Mouse (Mus musculus) gastrocnemius, adult 18-20 months (tissue): ENCODE data around the gene Trpc7. TPM values are rescaled to one million over a fixed set of nuclear protein-coding genes. Genes with fewer than 3 reads are reported as not detected.

Source experiments
- DNase-seq: peaks from one replicate; pipeline ENCODE4 v3.0.0; 2021; ENCODE audit warnings: low spot score
- total RNA-seq, 2 experiments: library from RNA; stranded (reverse); gene quantifications; 2 replicates each; pipeline ENCODE4 v1.2.3; 2021

Trpc7 gene
- total RNA-seq, 2 experiments from 2014 or later = not detected

DNA sequence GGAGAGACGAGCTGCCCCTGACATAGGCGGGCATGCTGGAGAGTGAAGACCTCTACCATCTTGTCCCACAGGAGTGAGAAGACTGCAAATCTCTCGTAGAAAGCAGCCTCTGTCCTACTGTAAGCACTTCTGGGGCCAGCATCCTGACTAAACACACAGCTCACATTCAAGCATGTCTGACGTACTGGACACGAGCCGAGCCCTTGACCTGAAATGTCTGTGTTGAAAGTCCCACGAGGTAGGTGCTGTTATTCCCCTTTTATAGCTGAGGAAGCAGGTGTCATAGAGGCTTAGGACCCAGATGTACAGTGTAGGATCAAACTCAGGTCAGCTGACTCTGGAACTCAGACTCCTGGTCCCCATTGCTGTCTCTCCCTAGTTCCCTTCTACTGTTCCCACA is 146.4 kb downstream of the Trpc7 start:
- DNase-seq = no peak

DNA sequence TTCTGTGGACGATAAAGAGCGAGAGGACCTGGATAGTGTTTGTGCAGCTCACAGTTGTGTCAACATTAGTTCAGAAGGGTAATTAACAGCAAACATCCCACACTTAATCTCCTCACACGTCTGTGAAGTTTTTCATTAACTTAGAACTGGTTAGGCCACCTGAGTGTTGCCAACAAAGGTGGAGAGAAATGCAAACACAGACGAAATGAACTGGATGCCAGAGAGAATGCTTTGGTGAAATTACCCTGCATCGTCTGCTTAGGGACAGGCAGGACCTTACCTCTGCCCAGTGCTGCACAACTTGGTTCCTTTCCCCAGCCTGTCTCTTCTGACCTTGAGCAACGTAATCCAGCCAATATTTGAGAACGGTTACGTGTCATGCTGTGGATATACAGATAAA is 148.2 kb downstream of the Trpc7 start:
- DNase-seq = no peak

DNA sequence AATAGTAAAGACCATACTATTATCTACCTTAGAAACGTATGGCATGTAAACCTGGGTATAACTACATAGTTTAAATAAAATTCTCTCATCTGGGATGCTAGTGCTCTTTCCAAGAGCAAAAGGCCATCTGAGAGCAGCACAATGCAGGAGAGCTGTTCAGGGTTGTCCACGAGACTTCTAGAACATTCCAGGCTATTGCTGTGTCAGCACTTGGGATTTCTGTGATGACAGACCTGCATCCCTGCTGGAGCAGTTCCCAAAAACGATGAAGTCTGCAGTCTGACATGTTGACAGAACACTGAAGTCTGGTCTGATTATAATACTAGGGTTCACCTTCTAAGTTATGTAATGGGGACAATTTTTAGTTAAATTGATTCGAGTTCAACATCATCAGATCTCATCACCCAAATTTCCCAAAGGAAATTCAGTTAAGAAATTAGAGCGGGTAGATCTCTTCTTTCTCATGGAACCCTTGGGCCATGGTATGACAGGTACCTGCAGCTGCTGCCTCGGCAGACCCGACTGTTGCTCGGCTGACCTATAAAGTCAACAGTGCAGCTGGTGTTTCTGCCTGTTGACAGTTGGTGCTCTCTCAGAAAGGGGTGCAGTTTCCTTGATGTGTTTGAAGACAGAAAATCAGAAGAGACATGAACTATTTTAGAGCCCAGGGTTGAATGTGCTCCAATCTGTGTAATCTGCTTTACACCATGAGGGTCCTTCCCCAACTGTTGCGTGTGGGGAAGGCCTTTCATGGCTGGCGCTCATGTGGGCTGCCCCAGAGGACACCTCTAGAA is 148.9 kb downstream of the Trpc7 start:
- DNase-seq = no peak

DNA sequence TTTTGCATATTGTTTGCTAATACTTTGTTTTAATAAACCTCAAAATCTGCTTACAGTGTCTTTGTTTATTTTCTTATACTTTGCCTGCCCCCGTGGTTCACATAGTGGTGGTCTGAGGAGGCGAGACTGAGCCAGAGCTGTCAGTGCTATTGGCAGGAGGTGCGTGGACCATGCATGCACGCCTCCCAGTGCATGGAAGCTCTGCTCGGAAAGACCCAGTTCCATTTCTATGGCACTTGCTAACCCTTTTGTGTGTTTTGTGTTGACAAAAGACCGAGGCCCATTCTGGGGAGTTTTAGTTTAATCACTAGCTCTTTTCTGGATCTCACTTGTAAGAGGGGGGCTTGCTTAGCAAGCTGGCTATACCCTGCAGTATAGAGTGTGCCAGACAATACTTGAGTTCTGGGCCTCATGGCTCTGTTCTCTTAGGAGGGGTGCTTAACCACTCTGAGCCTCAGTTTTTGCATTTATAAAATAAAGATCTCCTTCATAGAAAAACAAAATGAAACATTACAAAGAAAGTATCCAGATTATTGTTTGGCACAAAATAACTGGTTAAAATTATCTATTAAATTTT is 153.4 kb downstream of the Trpc7 start:
- DNase-seq = no peak

DNA sequence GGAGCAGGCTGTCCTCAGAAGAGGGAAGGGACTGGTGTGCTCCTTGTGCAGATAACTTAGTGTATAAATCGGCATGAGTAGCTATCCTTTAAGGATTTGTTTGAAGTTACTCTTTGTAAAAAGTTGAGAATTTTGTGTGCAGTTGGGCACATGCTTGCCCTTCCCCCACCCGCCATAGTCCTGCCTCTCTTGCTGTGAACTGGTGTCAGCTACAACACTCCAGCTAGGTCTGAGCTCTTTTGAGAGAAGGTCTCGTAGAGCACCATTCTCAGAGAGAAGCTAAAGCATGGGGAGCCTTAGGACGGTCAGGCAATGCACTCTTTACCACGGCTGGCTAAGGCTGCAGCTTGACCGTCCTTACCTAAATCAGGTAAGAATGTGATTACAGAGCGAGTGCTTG is 154.1 kb downstream of the Trpc7 start:
- DNase-seq = no peak

DNA sequence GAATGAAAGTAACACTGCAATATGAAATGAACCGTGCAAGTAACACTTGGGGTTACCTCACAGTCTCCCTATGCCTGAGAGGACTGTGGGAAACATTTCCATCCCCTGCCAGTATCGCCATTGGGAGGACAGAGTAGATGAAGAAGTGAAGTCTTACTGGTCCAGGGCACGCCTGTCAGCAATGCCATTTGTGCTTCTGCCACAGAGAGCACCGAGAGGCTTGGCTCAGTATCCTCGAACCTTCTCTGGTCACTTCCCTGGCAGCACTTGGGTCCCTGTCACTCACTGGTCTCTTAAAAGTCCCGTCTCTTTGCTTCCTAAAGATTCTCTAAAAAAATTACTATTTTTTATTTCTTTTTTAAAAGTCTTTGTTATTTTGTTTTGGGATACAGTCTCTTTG is 155.3 kb downstream of the Trpc7 start:
- DNase-seq = no peak

DNA sequence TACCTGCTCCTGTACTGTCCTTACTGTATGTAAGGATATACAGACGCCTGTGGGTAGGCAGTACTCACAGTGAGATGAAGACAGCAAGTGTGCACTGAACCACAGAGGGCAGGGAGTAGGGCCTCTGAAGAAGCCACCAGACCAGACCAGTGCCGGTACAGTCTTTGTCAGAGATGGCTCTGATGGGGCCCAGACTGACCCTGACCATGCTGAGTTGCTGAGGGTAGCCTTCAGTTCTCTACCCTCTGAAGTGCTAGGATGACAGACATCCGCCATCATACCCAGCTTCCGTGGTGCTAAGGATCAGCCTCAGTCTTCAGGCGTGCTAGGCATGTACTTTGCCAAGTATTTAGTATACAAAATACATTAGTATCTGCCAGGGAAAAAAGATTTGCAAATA is 156.2 kb downstream of the Trpc7 start:
- DNase-seq = no peak

DNA sequence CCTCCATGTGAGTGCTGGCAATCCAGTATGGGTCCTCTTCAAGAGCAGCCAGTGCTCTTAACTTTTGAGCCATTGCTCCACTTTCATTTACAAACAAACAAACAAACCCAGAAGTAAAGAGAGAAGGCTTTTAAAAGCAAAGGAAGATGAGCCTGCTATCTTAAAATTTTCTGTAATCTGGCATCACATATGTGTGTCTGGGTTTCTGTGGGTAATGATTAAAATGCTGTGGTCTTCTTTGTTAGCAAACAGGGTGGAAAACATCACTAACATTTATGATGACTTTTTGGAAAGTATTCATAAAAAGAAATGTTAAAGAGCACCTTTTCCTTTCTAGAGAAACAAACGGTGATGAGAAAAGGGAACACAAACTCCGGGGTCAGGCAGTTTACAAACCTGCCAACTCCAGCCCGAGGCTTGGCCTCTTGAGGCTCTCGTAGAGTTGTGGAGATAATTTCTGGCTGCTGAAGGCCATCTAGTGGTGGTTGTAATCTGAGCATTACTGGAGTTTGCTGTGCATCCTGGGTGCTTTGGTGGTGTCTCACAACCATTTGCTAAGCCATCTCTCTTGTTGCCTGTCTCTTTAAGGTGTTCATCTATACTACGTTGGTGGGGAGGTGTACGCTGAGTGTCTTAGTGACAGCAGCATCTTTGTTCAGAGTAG is 160.4 kb downstream of the Trpc7 start:
- DNase-seq = peak; percentile 47

DNA sequence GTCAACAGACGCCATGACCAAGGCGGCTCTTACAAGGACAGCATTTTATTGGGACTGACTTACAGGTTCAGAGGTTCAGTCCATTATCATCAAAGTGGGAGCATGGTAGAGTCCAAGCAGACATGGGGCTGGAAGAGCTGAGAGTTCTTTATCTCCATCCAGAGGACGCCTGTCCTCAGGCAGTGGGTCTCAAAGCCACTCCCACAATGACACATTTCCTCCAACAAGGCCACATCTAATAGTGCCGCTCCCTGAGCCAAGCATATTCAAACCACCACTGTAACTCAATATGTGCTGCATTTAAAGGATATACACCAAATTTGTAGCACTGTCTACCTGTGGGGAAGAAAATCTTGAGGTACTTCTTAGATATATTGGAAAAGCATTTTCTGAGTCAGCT is 161.2 kb downstream of the Trpc7 start:
- DNase-seq = no peak

DNA sequence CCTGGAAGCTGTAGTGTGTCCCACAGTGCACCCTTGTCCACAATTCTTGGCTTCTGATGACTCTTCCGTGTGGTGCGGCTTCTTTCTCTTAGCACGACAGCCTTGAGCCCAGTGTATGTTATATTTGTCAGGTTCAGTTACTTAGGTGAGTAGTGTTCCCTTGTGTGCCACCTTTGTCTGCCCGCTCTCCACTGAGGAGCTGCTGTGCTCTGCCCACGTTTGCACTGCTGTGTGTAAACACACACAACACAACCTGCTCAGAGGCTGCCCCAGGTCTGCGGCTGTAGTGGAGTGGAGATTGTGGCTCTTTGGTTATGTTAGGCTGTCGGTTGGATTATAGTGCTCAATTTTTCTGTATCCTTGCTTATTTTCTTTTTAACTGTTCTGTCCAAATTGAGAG is 166.7 kb downstream of the Trpc7 start:
- no peak for DNase-seq

DNA sequence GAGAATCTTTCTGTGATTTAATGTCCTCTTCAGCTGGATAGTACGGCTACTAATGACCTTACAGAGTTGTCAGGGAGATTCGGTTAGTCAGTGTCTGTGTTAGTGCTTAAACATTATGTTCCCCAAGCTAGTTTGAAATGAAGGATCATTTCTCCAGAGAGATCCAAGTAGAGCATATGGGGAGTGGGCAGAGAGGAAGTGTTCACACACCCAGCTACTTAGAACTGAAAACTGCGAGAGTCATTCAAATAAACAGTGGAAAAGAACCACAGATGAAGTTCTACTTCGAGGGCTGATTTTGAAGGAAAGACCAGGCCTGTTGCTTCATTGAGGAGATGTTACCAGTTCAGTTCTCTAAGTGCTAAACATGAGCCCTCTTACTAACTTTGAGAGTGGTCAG is 169.2 kb downstream of the Trpc7 start:
- DNase-seq = no peak

Other genes starting within 250 kb of the Trpc7 start
- 10 to 100 TPM; 18.2 to 24.3 TPM for gene Smad5, start 193.0 kb downstream of the Trpc7 start, total RNA-seq
- gene Gm45623, start 142.2 kb downstream of the Trpc7 start, total RNA-seq = not detected